Mouse (Mus musculus) retina, adult 2 months (tissue): ENCODE data around the gene Card11.
A peak's percentile ranks its signal among the peaks of the same experiment; 100 is the strongest.

ENCODE experiments used
- DNase-seq: peaks from one replicate; pipeline ENCODE4 v3.0.0-alpha.2; 2012; ENCODE audit warnings: low read depth, low spot score

Card11 gene

DNA sequence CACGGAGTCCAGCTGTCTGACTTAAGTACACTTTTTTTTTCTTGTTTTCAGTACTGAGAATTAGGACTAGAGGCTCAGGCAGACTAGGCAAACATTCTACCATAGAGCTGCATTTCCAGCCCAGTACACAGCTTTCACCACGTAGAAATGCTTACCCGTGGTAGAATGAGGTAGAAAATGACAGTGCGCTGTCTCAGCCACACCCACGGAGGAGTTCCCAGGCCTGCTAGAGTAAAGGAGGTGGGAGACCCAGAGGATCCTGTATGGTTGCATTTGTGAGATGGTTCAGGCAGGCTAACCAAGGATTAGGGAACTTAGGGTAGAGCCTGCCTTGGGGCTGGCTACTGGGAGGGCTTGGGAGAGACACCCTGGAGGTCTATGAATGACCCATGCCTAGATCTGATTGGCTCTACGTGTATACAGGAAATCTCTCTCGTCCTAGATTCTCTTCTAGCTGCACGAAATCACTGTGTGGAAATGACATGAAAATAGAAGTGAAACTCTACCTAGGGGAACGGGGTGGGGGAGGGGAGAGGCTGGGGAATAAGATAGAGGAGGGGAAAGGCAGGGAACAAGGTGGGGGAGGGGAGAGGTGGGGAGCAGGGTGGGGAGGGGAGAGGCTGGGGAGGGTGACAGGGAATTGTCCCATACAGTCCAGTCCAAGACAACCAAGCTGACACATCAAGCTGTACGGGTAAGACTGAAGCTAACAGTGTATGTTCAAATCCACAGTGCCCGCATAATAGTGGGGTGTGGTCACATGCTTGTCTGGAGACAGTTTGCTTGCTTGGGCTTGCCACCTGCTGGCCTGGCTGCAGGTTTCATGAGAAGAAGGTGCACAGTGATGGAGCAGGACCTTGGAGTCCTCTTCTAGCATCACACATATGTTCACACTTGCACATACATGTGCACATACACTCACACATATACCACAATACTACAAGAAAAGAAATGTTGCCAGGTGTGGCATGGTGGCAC is 8.0 kb downstream of the Card11 start:
- no peak for DNase-seq

- DNase-seq = no peak
These were observed 14.9 kb downstream of the Card11 start for GRCm38 (mm10) chr5:140985311-140986050.

DNA sequence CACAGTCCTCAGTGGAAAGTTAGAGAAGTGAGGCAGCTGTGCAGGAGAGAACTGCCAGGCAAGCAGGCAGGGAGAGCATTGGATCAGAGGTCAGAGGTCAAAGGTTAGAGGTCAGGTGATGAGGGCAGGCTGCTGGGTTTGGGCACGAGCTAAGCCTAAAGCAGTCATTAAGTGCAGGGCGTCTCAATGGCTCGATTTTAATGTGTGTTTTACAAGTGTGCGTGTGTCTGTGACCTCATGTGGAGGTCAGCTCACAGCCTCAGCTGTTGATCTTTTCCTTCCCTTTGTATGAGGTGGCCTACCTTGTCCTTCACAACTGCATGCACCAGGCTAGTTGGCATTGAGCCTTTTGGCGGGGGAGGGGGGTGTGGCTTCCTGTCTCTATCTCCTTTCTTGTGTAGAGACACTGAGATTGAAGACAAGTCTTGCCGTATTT is 19.0 kb downstream of the Card11 start:
- DNase-seq = no peak

DNA sequence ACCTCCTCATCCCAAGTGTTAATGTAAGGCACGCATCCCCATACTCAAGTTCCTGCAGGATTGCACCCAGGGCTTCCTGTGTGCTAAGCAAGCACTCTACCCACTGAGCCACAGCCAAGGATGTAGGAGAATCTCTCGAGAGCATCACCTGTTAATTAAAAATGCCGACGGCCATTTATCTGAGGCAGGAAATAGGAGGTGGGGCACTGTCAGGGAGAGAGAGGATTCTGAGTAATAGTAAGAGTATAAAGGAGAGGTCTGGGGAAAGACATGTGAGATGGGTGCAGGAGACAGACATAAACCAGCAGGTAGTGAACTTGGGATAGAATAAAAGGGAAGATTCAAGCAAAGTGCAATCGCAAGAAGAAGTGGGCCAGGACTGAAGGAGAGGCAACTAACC is 19.6 kb downstream of the Card11 start:
- DNase-seq = no peak

DNA sequence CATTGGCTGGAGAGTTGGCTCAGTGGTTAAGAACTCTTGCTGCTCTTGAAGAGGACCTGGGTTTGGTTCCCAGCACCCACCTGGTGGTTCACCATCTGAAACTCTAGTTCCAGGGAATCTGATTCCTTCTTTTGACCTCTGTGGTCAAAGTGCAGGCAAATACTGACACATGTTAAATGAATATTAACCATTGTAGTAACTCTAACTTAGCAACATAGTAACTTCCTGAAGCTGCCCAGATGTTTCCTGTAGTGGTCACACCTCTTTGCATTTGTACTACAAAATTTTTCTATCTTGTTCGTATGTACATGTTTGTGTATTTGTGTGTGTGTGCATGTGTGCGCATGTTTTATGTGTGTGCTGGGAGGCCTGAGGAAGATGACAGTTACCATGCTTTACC is 20.3 kb downstream of the Card11 start:
- DNase-seq = no peak

DNA sequence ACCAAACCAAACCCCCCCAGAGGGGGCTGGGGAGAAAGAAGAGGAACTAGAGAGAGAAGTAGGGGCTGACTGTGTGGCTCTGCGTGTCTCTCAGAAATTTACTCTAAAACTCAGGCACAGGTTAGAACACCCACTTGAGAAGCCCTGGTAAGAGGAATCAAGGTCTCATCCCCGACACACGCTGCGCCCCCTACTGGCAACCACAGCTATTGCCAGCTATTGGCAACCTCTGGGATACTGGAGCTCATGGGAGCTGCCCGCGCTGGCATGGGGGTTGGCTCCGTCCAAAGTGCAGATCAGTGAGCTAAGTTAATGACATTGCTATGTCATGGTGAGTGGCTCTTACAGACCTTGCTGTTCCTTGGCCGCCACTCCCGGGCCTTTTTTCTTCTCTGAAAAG is 37.4 kb downstream of the Card11 start:
- DNase-seq = peak; percentile 9

GRCm38 (mm10) chr5:140960732-140961131 is 39.6 kb downstream of the Card11 start:
- no peak for DNase-seq

- DNase-seq = no peak
These were observed 41.2 kb downstream of the Card11 start for GRCm38 (mm10) chr5:140959160-140959559.

DNA sequence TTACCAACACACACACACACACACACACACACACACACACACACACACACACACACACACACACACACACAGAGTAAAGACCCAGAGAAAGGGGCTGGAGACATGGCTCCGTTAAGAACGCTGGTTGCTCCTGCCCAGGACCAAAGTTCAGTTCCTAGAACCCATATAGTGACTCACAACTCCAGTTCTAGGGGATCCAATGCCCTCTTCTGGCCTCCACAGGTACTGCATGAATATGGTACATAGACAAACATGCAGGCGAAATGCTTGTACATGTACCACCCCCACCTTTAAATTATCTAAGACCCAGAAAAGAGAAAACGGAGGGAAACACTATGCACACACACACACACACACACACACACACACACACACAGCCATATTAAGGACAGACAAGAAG is 43.3 kb downstream of the Card11 start:
- DNase-seq = no peak

DNA sequence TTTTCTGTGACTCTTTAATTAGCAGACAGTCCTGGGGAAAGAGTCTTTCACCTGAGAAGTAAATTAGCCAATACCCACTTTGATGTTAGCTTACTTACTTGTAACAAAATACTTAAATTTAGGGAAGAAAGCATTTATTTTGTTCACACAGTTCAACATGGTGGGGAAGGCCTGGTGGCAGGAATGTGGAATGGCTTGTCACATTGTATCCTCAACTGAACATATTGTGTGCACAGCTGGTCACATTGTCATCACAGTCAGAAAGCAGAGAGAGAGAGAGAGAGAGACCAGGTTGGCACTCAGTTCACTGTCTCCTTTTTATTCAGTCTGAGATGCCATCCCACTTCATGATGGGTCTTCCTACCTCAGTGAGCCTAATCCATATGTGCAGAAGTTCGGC is 44.7 kb downstream of the Card11 start:
- no peak for DNase-seq

DNA sequence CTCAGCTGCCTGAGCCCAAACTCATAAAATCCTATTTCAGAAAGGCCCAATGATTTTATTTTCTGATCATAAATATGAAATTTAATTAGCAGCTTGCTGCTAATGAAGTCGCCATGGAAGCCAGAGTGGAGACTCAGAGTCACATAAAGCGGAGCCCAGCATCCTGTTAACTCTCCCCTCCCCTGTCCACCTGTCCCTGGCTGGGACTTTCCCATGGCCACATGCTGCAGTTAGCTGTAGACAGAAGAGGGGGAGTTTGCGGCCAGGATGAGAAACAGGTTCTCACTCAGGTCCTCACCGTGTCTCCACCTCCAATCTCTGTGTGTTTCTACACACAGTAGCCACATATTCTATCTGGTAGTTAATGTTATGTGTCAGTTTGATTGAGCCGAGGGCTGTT is 48.6 kb downstream of the Card11 start:
- DNase-seq = no peak

GRCm38 (mm10) chr5:140948009-140948408 is 52.4 kb downstream of the Card11 start:
- no peak for DNase-seq

DNA sequence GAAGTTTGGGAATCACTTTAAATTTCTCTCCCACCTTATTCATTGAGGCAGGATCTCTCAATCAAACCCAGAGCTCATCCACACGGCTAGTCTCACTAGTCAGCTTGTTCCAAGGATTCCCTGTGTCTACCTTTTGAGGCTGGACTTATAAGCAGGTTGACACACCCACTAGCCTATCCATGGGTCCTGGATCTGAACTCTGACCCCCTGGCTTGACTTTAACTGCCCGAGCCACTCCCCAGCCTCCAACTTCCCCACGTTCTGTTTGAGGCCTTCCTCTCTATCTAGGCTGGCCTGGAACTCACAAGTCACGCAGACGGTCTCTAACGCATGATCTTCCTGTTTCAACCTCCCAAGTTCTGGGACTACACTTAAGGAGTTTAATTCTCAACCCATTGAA is 54.3 kb downstream of the Card11 start:
- no peak for DNase-seq

- no peak for DNase-seq
These were observed 55.8 kb downstream of the Card11 start for GRCm38 (mm10) chr5:140944382-140945125.

DNA sequence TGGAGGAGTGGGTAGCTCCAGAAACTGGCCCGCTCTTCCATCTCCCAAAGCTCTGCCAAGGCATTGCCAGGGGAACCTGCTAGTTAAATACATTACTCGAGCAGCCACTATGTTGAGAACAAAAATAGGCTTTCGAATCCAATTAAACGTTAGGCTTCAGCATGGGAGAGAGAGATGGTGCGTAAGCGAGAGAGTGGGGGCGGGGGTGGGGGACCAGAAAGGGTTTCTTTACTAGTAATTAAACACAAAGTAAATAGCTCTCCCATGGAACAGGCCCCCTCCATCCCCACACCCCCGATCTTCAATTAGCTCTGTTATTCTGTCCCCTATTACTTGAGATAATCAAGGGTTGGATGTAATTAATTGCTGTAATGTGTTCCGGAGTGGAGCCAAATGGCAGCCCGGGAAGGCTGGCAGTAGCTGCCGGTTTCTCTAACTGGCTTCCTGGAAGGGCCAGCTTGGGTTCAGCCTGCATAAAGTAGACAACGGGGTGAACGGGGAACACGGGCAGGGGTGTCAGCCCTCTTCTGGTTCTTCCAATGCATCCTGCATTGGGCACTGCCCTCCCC is 59.4 kb downstream of the Card11 start:
- peak; percentile 4 for DNase-seq

GRCm38 (mm10) chr5:140940257-140940922 is 60.0 kb downstream of the Card11 start:
- DNase-seq = no peak

GRCm38 (mm10) chr5:140936816-140937215 is 63.6 kb downstream of the Card11 start:
- no peak for DNase-seq

GRCm38 (mm10) chr5:140935848-140936247 is 64.5 kb downstream of the Card11 start:
- DNase-seq = no peak

- DNase-seq = no peak
These were observed 65.6 kb downstream of the Card11 start for GRCm38 (mm10) chr5:140934639-140935315.

- DNase-seq = no peak
These were observed 68.7 kb downstream of the Card11 start for GRCm38 (mm10) chr5:140931523-140932229.
